Mouse (Mus musculus): Measurements from ENCODE around the gene Sohlh2.
"Not testable (repeated sequence)": the region's sequence is repeated elsewhere in the genome, so short reads cannot be mapped to it uniquely, and the experiment has no call there.

Sohlh2 gene

DNA sequence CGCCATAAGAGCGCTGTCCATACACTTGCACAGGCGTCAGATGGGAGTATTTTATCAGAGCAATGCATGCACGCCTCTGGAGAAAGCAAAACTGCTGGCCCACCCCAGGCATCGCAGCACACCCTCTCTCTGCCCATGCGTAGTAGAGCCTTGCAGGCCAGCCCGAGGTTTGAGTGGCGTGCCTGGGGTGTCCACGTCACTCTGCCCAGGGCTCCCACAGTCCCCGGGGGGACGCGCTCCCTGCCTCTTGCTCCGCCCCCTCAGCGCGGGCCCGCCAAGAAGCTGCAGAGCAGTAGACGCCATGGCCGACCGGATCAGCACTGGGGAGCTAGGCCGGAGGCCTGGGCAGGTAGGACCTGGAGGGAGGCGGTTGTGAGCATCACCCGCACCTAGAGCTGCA, at the start of gene Sohlh2:
Gene Sohlh2, plus strand, starts transcription at position 263 of the 400 bp plus-strand sequence.
- DNase-seq, result no peak

DNA sequence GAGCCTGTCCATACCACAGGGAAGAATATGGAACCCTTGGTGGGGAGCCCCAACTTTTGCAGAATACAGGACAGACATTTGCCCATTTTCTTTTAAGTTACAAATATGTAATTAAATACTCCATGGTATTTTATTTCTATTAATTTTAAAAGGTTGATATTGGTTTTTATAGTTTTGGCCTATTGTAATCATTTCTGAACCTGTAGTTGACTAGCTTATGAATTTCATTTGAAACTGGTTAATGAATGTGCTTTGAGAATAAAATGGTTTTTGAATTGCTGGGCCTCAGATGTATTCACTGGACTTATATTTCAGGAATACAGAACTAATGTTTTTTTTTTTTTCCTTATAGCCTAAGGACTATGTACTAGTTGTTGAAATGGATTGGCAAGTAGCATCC, 44.8 kb upstream of the Sohlh2 start, which contains the start of gene Ccdc169:
Gene Ccdc169, plus strand, starts transcription at position 301 of the 400 bp plus-strand sequence.
- DNase-seq, result no peak

DNA sequence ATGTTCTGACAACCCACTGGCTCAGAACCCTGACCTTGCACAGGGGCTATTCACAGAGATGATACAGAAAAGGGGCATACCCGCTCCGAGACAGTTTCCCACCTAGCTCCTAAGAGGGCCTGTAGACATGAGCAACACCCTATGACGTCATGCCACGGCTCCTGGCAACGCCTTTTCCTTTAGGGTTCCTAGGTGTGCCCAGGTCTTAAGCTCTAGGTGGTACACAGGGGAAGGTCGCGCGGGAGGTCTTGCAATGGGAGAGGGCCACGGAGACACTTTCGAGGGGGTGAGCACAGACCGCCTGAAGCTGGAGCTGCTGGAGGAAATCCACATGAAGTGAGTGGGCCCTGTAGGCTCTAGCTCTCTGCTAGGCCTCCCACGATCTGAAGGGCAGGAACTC, 42.0 kb upstream of the Sohlh2 start:
- no peak for DNase-seq

DNA sequence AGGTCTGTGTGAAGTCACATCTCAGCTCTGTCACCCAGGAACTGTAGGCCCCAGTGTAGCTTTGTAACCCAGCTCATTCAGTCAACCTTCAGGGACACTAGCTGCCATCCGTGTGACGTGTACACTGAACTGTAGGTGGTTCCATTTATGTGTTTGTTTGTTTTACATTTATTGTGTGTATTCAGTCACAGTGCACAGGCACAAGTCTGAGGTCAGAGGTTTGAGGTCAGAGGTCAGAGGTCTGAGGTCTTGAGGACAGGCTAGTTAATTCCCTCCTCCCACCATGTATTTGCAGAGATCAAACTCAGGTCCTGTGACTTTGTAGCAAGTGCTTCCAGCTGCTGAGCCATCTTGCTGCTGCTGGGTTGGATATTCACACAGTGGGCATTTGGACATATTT, 40.4 kb upstream of the Sohlh2 start:
- no peak for DNase-seq

DNA sequence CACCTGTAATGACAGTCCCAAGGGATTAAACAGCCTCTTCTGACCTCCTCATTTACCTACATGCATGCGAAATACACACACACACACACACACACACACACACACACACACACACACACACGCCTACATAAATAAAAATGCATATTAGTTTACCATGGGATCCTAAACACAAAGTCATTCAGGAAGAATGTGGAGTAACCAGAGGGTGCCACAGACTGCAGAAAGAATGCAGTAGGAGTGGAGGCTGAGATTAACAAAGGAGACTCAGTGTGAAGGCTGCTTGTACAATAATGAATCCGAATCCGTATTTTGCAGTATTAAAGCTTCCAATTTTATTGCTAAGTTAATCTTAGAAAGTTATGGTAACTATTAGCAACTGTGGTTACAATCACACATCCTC, 36.9 kb upstream of the Sohlh2 start:
- DNase-seq, result no peak

DNA sequence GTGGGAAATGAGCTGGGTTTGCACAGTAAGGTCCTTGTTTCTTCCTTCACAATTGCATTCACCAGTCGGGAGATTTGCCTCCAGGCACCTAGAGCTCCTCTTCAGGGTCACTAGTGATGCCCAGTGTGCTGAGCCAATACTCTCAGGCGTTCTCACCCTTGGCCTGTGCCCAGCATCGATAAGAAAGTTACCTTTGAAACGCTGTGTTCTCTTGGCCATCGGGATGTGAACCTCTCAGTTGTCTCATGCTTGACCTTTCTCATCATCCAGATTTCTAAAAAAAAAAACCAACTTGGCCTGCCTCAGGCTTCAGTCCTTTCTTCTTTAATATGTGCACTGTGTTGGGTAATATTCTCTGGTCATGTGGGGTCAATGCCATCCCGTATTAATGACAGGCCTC, 35.4 kb upstream of the Sohlh2 start:
- no peak for DNase-seq

DNA sequence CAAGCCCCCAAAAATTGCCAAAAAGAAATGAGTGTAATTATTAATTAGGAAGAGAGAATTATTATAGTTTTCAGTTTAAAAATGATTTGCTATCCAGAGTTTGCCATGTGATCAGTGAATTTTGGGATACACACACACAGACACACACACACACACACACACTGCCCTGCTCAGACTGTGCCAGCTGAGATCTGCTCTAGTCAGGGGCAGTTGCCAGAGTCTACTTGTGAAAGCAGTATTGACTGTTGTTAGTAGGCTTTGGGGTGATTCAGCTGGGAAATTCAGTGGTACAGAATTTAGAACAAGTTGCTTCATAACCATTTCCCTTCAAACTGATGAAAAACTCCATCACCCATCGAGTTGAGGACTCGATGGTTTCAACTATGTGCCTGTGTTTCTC, 34.7 kb upstream of the Sohlh2 start:
- DNase-seq, result no peak

DNA sequence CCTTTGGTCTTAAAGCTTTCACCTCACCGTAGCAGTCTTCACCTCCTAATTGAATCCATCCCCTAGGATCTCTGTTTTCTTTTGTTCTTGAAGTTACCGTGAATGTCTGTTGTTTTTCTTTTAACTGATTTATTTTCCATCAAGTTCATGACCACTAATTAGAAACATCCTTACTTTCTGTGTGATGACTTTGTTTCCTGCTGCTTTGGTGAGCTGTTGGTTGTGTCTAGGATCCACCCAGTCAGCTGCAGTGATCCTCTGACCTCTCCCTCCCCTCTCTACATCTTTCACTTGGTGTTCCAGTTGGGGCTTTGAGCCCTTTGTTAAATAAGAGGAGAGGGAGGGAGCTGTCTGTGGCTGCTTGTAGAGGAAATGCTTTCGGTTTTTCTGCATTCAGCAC, 33.7 kb upstream of the Sohlh2 start:
- DNase-seq, result no peak

DNA sequence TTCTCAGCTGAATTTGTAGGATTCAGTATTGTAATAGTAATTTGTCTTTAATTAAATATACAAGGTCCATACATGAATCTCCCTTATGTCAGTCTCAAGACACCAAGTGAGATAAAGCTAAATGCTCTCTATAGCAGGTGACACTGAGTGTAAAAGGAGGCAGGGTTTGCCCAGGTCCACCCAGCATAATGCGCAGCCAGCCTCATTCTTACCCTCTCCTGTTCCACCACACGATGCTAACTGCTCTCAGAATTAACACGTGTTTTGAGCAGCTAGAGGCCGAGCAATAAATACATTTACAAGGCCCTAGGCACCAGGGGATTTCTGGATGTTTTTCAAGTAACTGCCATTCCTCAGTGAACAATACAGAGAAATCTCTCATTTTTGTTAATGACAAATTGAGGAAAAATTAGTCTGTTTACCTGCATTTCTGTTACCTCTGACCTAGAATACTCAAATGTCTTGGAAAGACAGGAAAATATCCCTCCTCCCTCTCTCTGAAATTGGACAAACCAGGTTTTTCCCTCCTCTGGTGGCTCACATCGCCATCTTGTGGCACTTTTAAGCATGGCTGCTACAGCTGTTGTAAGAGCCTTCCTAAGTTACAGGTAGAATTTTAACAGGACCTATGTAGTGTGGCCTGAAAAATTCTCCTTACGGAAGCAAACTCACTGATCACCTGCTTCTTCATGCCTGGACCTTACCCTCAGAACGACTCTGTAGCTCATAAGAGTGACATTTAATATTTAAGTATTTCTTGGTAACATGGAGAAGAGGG, 30.0 kb upstream of the Sohlh2 start:
- DNase-seq, result peak; percentile 78

DNA sequence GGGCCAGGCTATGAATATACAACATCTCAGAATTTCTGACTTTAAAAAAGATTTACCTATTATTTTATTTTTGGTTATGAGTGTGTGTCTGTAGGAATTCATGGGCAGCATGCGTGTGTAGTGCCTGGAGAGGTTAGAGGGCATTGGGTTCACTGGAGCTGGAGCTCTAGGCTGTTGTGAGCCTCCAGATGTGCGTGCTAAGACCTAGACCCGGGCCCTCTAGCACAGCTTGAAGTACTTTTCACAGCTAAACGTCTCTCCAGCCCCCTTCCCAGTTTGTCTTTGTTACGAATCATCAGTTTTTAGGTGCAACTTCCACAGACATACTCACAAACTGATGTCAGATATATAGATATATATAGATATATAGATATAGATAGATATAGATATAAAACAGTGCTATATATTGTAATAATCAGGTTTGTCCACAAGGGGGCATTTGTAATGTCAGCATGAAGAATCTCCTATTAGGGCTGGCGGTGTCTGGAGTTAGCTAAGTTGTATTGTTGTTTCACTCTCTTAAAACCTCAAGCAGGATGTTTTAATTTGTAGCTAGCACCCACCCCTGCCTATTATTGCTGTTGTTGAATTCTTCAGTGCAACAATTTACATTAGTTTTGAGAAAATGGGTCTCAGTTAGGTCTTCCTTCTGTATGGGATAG, 29.0 kb upstream of the Sohlh2 start:
- no peak for DNase-seq

DNA sequence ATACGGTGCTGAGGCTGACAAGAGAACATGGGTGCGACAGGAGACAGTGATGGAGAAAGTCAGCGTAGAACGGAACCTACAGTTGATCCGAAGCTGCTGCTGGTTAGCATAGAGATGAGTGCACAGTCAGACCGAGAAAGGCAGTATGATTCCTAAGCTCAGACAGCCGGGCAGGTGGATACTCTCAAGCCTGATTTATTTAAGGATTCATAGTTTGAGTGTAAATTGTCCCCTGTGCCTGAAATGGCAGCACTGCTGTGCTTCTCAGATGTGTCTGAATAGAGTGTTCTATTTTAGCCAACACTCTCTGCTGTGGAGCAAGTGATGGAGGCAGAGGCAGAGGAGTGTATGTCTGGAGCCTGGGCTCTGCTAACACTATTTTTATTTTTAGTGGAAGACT, 27.7 kb upstream of the Sohlh2 start:
- no peak for DNase-seq

DNA sequence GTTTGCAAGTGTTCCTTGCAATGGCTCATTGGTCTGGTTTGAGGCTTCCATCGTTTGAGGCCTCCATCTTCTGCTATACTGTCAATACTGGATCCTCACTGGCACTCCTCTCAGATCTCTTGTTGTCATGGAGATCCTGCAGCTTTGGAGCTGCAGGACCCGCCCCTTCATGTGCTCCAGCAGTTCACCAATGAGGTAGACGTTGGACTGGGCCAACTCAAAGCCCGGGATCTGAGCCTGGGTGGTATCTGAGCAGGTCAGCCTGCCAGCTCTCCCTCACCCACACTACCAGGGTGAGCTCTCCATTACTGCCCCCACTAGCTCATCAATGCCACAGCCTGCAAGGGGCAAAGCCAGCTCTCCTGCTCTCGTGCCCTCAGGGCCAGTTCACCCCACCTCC, 24.4 kb upstream of the Sohlh2 start:
- DNase-seq, result no peak

DNA sequence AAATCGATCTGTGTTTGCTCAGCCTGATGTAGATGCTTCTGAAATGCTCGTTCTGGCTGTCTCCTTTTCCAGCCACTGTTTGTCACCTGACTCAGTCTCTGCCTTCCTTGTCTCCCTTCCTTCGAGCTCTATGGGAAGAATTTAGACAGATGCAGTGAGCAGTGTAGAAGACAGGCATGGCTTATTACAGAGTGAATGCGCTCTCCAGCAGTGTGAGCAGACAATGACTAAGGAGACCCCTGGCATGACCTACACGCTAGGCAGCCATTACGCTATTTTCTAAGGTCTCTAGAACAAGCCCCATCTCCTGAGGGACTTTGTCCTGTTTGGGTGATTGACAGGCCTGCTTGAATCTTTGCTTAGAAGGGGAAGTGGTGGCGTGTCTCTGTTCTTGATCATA, 20.7 kb upstream of the Sohlh2 start:
- DNase-seq, result no peak

DNA sequence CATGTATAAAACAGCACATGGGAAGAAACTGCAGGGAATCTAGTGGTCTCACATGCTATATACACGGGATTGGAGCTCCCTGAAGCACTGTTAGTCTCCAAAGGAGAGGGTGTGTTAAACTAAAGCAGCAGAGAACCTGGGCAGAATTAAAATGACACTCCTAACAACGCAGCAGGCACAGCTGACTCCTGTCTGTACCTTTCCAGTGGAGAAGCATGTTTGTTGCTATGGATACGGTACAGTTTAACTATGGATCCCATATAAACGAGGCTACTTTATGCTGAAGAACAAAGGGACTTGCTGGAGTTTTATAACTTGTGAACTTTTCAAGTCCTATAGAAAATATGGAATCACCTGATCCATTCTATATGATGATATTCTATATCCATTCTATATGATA, 18.3 kb upstream of the Sohlh2 start:
- DNase-seq, result no peak

DNA sequence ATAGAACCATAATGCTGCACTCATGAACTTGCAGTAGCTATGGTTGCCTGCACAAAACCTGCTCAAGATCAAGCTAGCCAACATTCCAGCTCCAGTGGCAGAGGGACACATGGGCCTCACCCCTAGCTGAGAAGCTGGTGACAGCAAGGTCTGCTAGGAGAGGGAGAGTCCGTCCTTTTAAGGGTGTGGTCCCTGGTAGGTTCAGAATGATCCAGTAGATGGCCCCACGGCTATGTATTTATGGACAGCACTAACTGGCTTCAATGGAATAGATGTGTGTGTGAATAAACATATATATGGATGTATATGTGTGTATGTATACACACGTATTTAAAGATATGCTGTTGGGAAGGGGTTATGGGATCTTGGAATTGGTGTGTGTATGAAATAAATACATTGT, 9.3 kb upstream of the Sohlh2 start:
- no peak for DNase-seq

DNA sequence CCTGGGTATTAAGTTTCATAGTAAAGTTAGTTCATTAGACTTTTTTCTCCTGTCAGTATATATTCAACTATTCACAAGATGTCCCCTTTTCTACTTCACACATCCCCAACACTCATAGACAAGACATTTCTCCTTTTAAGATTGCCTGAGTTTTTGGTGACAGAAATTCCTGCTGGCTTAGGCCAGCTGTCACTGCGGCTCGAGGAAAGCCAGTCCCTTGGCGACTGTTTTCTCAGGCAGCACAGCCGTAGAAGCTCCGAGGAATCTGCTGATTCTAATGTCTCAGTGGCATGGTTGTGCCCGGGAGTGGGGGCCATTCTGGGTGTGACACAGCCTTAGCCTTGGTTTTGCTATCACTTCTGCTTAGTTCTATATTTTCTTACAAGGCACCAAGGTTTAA, 4.6 kb upstream of the Sohlh2 start:
- no peak for DNase-seq

DNA sequence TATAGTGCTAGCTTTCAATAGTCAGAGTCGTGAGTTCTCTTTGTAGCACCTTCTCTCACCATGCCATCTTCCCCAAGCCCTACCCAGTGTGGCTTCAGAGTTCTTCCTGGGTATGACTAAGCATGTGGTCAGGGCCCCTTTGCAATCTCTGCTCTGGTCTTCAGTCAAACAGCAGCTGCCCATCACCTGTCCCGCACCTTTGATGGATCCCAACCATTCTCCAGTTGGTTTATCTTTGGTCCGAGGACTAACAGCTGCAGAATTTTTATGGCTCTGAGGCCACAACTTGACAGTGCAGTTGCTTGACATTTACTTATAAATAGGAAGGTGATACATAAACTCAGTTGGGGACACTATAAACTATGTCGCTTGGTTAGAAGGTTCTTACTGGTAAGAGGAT, 9.8 kb downstream of the Sohlh2 start:
- no peak for DNase-seq

DNA sequence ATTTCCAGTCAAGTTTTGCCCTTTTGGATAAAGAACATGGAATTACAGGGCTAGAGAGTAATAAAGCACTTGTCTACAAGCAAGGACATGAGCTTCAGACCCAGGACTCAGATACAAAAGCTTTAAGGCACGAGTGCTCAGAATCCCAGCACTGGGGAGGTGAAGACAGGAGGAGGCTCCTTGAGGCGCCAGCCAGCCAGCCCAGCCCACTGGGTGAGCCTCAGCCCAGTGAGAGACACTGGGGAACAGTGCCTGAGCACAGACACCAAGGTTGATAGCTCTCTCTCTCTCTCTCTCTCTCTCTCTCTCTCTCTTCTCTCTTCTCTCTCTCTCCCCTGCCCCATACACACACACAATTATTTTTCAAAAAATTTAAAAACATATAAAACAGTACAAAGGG, 11.5 kb downstream of the Sohlh2 start:
- DNase-seq, result no peak

DNA sequence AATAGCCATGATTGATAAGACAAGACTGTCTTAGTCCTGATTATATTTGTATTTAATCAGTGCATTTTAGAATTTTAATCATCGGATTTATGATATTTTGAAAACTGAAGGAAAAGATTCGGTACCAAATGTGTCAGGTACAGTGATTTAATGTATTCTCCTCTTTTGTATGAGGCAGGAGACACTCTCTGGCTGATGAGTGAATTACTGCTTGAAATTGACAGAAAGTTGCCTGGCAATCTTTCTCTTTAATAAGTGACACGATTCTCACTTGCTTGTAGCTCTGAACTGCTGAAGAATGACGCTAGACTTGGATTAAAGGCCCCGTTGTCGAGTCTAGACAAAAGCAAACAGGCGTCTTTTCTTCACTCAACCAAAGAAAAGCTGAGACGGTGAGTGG, 13.0 kb downstream of the Sohlh2 start:
- no peak for DNase-seq

DNA sequence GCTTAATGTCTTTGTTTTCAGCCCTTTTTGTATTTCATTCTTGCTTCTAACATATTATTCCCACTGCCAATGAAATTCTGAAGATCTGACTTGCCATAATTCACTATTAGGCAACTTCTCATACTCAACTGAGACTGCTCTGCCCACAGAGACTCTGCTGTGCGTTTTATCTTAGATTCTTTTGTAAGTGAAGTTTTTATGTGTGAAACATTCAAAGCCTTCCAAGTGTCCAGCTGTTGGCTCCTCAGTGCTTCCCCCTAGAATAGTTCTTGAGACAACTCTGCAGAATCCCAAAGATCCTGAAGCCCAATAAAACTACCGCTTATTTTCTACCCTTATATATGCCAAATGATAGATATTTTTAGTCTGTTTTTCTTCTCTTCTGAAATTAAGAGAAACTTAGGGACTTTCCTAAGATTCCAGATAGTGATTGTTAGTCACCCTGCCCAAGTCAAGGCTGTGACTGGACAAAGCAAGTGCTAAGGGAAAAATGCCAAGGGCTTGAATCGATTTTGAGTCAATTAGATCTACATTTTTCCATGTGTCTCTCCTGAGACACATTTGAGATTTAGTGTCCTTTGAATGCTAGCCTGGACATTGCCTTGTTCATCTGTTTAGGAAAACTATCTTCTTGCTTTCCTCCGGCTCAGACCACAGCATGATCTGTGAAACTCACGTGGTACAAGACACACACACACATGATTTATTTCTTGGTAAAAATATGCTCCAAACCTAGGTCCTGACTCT, 13.9 kb downstream of the Sohlh2 start:
- no peak for DNase-seq

DNA sequence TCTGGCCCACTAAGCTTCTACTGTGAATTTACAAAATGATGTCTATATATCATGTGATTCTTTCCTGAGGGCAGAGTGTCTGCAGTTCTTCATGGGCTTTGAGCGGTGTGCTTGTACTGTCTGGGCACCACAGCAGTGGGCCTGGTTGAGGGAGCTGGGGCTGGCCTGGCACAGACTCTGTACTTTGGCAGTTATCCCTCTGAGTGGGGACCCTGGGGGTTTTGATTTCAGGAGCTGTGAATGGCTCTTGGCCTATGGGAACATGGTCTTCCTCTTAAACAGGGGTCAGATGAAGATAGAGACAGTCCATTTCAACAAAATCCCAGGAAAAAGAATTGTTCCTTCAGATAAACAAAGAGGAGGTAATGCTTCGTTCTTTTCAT, 14.5 kb downstream of the Sohlh2 start:
- no peak for DNase-seq

DNA sequence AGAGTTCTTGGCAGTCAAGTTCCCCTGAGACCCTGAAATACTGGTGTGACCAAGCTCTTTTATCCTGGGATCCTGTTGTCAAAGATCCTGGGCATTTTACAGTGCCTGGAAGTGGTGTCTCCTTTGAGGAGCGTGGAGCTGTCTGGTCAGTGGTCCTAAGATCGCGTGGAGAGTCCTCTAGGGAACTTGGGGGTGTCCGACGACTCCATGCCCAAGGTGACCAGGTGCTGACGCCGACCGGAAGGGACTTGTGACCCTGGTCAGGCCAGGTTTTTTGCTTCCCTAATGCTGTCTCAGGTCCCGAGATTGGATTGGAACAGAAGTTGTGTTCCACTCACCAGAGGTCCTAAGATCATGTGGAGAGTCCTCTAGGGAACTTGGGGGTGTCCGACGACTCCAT, 21.8 kb downstream of the Sohlh2 start:
- not testable (repeated sequence) for DNase-seq

DNA sequence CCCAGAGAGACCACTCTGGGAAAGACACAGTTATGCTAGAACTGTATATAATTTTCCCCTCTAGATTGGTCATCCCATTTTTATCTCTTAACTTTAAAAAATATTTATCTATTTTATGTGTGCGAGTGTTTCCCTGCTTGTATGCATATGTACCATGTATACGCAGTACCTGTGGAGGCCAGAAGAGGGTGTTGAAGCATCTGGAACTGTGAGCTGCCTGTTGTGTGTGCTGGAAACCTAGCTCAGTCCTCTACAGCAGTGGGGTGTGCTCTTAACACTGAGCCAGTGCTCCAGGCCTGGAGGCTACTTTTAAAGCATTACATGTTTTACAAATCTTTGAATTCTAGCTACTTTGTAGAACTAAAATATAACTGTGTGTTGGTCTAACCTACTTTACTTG, 24.6 kb downstream of the Sohlh2 start:
- no peak for DNase-seq

DNA sequence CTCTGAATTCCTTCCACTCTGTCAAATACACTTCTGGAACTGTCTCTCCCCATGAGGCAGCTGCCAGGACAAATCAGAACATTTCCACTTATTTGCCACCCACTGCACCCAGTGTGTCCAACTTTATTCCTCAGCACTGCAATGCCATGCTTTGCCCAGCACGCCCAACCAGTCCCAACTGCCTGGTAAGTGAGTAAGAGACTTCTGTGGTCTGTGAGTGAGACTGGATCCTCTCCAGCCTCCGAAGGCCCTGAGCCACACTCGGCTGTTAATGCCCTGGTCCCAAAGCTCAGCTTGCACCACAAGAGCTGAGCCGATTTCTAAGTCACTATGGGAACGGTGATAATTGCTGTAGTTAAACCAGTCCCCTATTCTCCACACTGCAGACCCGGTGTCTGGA, 25.8 kb downstream of the Sohlh2 start:
- no peak for DNase-seq

Data from right cerebral cortex, postnatal 14 days (tissue).